Mouse (Mus musculus): ENCODE measurements around the gene Sgca.

DNA sequence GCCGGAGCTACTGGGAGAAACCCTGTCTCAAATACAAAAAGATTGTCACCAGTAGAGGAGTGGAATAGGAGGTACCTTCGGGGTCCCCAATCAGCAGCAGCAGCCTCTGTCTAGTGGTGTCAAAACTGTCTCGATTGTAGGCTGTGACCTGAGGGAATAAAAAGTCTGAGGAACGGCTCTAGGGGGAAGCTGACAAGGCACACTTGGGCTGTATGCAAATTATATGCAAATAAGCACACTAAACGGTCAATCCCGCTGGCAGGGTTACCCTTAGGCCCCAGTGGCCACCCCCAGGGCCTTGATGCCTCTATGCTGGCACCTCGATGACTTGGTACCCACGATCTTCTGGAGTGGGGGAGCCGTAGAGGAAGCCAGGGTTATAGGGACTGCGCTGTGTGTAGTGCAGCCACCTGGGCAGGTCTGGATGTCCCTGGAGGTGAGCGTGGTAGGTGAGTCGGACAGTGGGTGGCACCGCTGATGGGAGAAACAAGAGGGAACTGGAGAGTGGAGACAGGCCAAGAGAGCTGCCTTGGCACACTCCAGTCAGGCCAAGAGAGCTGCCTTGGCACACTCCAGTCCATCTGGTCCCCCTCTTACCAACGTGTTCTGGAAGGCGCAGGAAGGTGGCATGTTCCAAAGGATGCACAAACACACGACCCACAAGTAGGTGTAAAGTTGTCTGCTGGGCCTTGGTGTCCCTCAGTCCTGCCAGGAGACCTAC is 4.1 kb downstream of the Sgca start:
- TF ChIP-seq EP300 (IDR thresholded peaks at IDR 0.05; ENCODE audit: low read depth) (no peak), CTCF (IDR thresholded peaks at IDR 0.05; ENCODE audit: low read depth) (no peak)

Data from heart, postnatal 0 days (tissue).